Mouse (Mus musculus) Muller cell, postnatal 12 days (primary cell): ENCODE results near the gene Arhgef1.

Experiments
- DNase-seq: peaks from one replicate; pipeline ENCODE4 v3.0.0-alpha.2; 2015; ENCODE audit errors: inconsistent ontology term

Gene Arhgef1

GRCm38 (mm10) chr7:24944257-24944950 lies 41.7 kb downstream of the Arhgef1 start, which contains the start of gene Gm4881:
Gene Gm4881, minus strand, starts transcription at chr7:24944494.
- DNase-seq = no peak

DNA sequence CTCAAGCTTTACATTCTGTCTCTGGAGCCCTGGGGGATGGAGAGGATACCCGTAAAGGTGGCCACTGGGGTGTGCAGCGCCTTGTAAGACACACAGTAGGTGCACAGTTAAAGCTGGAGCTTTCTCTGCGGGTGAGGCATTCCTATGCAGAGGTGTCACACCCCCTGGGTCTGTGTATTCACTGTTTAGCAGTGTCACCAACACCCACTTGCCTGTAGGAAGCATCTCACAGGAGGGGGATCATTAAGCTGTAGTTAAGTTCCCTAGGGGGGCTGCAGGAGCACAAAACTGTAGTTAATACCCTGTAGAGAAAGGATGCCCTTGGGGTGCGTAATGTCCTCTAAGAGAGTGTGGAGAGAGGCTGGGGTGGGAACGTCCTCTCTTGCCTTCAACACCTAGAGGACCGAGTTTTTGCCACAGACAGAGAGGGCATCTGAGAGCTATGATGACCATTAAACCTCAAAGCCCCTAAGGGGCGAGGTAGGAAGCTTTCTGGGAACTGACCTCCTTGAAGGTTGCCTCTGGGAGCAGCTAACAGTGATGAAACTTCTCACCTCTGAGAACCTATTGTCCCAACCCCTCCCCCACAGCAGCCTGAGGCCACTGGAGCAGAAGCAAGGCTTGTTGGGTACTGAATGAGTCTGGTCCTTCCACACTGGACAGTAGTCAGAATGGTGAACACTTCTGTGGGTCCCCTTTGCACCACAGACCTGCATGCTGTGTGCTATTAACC lies 44.8 kb downstream of the Arhgef1 start:
- DNase-seq = no peak

- no peak for DNase-seq
These were observed 46.1 kb downstream of the Arhgef1 start for GRCm38 (mm10) chr7:24948774-24949173.

DNA sequence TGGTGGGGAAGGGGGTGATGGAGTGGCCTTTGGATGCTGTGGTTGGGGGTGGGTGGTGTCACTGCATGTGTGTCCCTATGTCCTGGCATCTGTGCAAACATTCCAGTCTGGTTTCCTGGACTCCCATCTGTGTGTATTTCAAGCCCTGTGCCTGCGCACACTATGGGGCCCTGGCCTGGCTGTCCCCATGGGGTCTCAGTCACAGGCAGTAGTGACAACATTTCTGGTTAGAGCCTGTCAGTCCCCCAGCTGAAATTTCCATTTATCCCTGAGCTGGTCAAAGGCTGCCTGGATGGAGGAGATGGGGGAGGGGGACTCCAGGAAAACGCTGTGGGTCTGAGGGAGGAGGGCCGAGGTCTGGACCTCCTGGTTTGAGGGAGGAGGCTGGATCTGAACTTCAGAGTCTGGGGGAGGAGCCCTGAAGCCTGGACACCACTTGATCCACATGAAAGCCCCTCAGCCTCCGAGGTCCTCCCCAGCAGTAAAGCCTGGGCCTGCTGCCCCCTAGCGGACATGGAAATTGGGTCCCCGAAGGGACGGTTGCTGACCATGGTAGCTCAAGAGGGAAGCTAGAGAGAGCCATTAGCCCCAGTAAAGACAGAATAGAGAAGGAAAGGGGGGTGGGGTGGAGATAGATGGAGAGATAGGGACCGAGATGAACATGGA lies 47.4 kb downstream of the Arhgef1 start:
- peak; percentile 62 for DNase-seq

- no peak for DNase-seq
These were observed 51.3 kb downstream of the Arhgef1 start for GRCm38 (mm10) chr7:24953966-24954365.

GRCm38 (mm10) chr7:24954450-24954849 lies 51.7 kb downstream of the Arhgef1 start:
- no peak for DNase-seq

- no peak for DNase-seq
These were observed 52.5 kb downstream of the Arhgef1 start for GRCm38 (mm10) chr7:24955226-24955625.

- no peak for DNase-seq
These were observed 61.6 kb downstream of the Arhgef1 start for GRCm38 (mm10) chr7:24964288-24964687.

DNA sequence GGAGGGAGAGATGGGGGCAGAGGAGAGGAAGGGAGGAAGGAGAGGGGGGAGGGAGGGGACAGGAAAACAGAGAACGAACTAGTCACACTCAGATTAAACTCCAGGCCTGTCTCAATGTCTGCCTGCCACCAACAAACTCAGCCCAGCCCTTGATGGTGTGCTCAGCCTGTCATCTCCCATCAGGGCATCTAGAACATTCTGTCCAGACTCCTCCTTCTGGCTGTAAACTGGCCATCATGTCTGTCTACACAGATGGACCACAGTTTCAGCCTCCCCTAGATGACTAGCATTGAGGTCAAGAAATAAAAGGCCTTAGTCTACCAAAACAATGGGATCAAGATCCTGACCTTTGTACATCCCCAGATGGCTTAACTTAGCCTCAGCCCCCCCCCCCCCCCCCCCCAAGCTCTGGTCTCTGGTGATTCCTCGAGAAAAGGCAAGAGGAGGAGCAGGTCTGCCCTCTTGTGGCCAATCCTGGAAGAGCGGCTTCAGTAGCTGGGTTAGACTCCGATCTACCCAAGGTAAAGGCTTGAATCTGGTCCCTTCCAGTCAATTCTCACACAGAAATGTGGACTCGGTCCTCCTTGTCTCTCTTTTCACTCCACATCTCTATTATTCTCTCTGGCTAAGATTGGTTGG lies 62.3 kb downstream of the Arhgef1 start:
- peak; percentile 37 for DNase-seq

DNA sequence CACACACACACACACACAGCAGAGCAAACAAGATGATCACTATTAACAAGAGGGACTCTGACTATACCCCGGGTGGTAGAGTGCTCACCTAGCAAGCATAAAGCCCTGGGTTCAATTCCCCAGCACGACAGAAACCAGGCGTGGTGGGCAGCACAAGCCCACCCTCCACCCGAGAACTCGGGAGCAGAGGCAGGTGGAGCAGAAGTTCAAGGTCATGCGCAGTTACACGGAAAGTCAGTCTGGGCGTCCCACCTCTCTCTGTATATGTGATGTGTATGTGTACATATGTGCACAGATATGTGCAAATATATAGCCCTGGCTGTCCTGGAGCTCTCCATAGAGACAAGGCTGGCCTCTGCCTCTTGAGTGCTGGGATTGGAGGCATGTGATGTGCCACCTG lies 65.3 kb downstream of the Arhgef1 start:
- no peak for DNase-seq

- DNase-seq = no peak
These were observed 65.8 kb downstream of the Arhgef1 start for GRCm38 (mm10) chr7:24968463-24968862.

DNA sequence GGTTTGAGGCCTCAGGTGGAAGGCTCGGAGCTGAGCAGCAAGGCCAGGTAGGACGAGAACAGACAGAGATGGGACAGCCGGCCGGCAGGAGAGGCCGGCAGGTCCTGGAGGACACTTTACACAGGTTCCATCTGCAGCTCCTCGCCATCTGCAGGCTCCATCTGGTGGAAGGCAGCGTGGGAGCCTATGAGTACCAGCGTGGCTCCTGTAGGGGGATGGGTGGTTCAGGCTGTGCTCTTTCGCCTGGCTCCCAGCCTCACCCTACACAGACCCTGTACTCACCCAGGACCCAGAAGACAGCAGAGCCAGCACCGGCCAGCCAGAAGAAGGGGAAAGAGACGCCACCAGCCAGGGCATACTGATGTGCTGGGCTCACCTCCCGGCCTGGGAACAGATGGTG lies 67.1 kb downstream of the Arhgef1 start:
- no peak for DNase-seq

DNA sequence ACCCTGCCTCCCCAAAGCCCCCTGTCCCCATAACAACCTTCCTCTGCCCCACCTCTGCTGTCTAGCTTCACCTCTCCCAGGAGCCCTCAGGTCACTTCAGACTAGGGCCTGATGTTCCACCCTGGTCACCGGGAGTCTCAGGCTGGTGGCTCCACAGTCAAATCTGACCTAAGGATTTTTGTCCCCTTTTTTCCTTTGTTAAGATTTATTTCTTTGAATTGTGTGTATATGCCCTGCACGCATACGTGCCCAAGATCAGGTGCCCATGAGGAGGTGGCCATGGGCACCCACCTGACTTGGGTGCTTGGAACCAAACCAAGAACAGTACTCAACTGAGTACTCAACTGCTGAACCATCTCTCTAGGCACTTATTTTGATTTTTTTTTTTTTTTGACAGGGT lies 67.6 kb downstream of the Arhgef1 start:
- DNase-seq = no peak

DNA sequence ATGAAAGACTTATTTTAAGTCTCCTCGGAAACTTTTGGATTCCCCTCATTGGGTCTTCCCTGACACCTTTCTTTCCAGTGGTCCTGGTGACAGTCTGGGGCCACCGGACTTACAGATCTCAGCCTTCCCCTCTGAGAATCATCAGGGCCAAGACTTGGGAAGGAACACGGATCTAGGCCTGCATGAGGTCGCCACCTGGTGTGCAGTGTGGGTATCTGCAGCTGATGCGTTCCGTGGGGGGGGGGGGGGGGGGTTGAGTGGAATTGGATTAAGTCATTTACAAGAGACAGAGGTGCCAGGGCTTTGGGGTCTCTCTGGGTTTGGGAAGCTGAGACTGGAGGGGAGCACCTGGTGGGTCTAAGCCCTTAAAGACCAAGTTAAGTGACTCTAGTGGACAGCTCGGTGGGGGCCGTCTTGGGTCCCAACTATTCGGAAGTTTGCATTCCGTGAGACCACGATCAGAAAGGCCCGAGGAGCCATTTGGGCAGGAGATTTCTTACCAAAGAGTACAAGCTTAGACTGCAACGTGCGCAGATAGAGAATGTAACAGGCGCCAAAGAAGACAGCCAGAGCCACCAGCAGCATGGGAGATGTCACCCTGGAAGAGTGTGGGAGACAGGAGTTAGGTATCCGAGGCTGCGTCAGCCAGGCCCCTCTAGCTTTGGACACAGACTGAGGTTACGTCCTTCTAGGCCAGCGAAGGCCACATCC lies 68.7 kb downstream of the Arhgef1 start:
- peak; percentile 55 for DNase-seq

DNA sequence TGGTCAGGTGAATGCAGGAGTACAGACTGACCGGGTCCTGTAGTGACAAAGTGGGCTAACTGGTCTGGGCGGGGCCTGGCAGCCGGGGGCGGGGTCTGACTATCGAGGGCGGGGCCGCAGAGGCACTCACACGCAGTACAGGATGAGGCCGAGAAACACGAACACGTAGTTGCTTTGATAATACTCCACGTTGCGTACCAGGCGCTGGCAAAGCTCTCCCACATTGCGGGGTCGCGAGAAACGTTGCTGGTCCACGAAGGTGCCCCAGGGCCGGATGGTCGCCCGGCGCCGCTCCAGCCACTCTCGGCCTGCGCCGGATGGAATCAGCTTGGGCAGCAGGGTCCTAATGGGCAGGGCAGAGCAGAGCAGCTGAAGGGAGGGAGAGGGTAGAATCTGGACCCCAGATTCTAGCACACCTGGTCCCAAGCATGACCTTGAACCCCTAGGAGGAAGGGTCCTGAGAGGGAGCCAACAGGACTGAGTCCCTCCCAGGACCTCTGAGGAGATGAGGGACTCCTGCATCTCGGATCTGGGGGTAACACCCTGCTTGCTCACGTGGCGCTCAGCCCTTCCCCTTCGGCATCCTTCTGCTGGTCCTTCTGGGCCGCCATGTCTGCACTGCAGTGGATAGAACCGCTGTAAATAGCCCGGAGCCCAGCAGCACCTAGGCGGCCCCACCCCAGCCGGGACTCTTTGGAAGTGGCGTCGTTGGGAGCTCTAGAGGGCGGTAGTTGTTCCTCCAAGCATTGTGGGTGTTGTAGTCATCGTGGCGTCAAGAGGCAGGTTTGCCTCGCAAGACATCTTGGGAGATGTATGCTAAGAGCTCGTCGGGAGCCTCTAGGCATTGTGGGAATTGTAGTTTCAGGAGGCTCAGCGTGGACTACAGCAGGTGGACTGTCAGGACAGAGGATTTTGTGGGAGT lies 69.5 kb downstream of the Arhgef1 start, which contains the start of gene Rabac1:
Gene Rabac1 (minus strand): TSS at position 783 of the 922 bp plus-strand sequence.
- DNase-seq = peak; percentile 92

- no peak for DNase-seq
These were observed 70.5 kb downstream of the Arhgef1 start for GRCm38 (mm10) chr7:24973208-24973607.

GRCm38 (mm10) chr7:24973902-24974301 lies 71.2 kb downstream of the Arhgef1 start:
- no peak for DNase-seq

GRCm38 (mm10) chr7:24974893-24975595 lies 72.3 kb downstream of the Arhgef1 start:
- DNase-seq = peak; percentile 23
